Mouse (Mus musculus): ENCODE measurements around the gene Olfr347. TPM values are rescaled to one million over a fixed set of nuclear protein-coding genes. Genes with fewer than 3 reads are reported as not detected.

The Olfr347 gene
- total RNA-seq (2022) = not detected

DNA sequence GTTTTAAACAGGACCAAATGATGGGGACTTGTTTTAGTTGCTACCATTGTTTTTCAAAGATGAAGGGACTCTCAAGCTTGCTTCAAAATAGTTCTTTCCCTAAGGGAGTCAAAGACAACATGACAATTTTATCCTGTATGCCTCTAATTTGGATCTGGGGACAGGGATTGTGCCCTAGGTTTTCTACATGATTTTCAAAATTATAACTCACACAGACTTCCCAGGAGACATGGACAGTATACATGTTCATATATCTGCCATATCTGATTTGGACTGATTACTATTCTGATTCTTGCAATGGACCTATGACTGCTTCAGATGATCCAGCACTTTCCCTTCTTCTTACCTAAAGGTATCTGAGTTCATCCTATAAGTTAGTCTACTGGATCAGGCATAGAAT is at the start of gene Olfr347:
Gene Olfr347 (plus strand): TSS at position 301 of the 400 bp plus-strand sequence.
- DNase-seq (ENCODE audit: low spot score in 2 of 2) = no peak

DNA sequence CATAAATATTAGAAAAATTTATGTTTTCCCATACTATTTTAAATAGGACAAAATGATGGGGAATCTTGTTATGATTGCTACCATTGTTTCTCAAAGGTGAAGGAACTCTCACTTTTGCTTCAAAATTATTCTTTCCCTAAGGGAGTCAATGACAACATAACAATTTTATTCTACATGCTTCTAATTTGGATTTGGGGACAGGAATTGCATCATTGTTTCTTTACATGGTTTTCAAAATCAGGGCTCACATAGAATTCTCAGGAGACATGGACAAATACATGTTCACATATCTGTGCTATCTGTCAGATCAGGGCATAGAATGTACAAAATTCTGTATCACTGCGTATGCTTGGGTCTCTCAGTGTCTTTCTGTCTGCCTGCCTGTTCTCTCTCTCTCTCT is 46.2 kb upstream of the Olfr347 start, which contains the start of gene Olfr346:
Gene Olfr346 (plus strand): TSS at position 301 of the 400 bp plus-strand sequence.
- no peak for DNase-seq (ENCODE audit: low spot score in 2 of 2)

DNA sequence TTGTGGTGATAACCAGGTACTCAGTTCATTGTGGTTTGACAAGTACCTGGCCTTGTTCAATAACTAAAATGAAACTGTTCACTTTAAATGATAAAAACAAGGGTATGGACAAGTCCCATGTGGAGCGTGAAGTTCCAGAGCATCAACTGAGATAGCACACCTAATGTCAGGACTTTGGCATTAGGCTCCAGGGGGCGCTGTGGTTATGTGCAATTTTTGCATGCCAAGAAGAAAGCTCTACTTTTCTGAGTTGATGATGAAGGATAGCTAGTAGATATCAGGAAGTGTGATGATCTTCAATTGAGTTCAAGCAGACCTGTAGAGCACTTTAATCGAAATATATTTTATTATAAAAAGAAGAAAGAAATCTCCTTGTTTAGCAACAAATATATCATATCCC is 4.5 kb downstream of the Olfr347 start:
- no peak for DNase-seq (ENCODE audit: low spot score in 2 of 2)

DNA sequence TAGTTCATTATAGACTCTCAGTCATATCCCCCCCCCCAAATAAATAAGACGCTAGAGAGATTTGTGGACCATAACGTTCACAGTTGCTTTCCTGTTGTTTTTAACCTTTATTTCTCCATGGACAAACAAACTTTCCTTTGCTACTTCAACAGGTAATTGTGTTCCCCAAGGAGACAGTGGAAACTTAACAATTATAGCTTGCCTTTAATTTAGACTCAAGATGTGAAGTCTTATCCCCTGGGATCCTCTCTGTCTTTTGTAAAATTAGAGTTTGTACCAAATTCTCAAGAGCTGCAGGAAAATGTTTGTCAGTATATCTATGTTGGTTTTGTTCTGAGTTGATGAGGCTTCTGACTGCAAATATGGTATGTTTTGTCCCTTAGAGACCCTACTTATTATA is 52.3 kb downstream of the Olfr347 start, which contains the start of gene Olfr348:
Gene Olfr348 (plus strand): TSS at position 301 of the 400 bp plus-strand sequence.
- DNase-seq (ENCODE audit: low spot score in 2 of 2) = no peak

Other genes with a start within 250 kb of the Olfr347 start
- gene Olfr341, start 249.4 kb upstream of the Olfr347 start, total RNA-seq (2022) = not detected
- gene Olfr342, start 206.9 kb upstream of the Olfr347 start, total RNA-seq (2022) = not detected
- gene Olfr344, start 165.2 kb upstream of the Olfr347 start, total RNA-seq (2022) = not detected
- gene Olfr345, start 91.9 kb upstream of the Olfr347 start, total RNA-seq (2022) = not detected
- gene Olfr346, start 46.1 kb upstream of the Olfr347 start, total RNA-seq (2022) = not detected
- not detected for gene Olfr348, start 52.4 kb downstream of the Olfr347 start, total RNA-seq (2022)
- gene Olfr50, start 58.6 kb downstream of the Olfr347 start, total RNA-seq (2022) = not detected
- gene Olfr3, start 85.1 kb downstream of the Olfr347 start, total RNA-seq (2022) = not detected
- not detected for gene Olfr350, start 114.4 kb downstream of the Olfr347 start, total RNA-seq (2022)
- not detected for gene Olfr351, start 130.8 kb downstream of the Olfr347 start, total RNA-seq (2022)
- gene Olfr352, start 136.6 kb downstream of the Olfr347 start, total RNA-seq (2022) = not detected
- not detected for gene Olfr353, start 161.0 kb downstream of the Olfr347 start, total RNA-seq (2022)
- gene Olfr354, start 173.8 kb downstream of the Olfr347 start, total RNA-seq (2022) = not detected
- not detected for gene Olfr355, start 197.0 kb downstream of the Olfr347 start, total RNA-seq (2022)
- gene Olfr356, start 205.2 kb downstream of the Olfr347 start, total RNA-seq (2022) = not detected

Measured in left cerebral cortex, adult 8-10 months (tissue).